Mouse (Mus musculus) neural tube, embryonic 12.5 days (tissue): ENCODE measurements around the gene Pla2g3. TPM values are rescaled to one million over a fixed set of nuclear protein-coding genes. Genes with fewer than 3 reads are reported as not detected.

ENCODE experiments used
- ATAC-seq: fragments of 200-750 bp; cut with Nextera tagmentation; 2 replicates; pipeline ENCODE4 v1.8.0; 2017; ENCODE audit warnings: low read depth, mild to moderate bottlenecking, moderate TSS enrichment, moderate library complexity; ENCODE audit not compliant: low FRiP score
- H3K27ac ChIP-seq: fragments of 300-500 bp; sonication (generic); 2 replicates; pipeline ENCODE4 v1.5.1; 2016
- H3K27me3 ChIP-seq: fragments of 300-500 bp; sonication (generic); replicated peaks from 2 replicates; pipeline ENCODE4 v1.6.1; 2016; ENCODE audit warnings: mild to moderate bottlenecking
- H3K36me3 ChIP-seq: fragments of 300-500 bp; sonication (generic); 2 replicates; pipeline ENCODE4 v1.6.1; 2016; ENCODE audit warnings: mild to moderate bottlenecking
- H3K4me1 ChIP-seq: fragments of 300-500 bp; sonication (generic); 2 replicates; pipeline ENCODE4 v1.6.1; 2016
- H3K4me2 ChIP-seq: fragments of 300-500 bp; sonication (generic); replicated peaks from 2 replicates; pipeline ENCODE4 v1.6.1; 2016; ENCODE audit warnings: mild to moderate bottlenecking
- H3K4me3 ChIP-seq: fragments of 300-500 bp; sonication (generic); 2 replicates; pipeline ENCODE4 v1.5.1; 2016
- H3K9ac ChIP-seq: fragments of 300-500 bp; sonication (generic); 2 replicates; pipeline ENCODE4 v1.6.1; 2016; ENCODE audit warnings: mild to moderate bottlenecking
- H3K9me3 ChIP-seq: fragments of 300-500 bp; sonication (generic); 2 replicates; pipeline ENCODE4 v1.6.1; 2016; ENCODE audit warnings: mild to moderate bottlenecking
- WGBS: fragments of 180-500 bp; shearing (Covaris S2); methylation state at CpG from one replicate; pipeline ENCODE4 v1.1.7; 2016; 5-methylcytosine and 5-hydroxymethylcytosine counted together
- polyA plus RNA-seq: library from polyadenylated mRNA; unstranded; fragments of >200 nt; fragmentation: Nextera tagmentation; extraction: Ambion mirVana; gene quantifications from 2 replicates; pipeline ENCODE4 v1.2.1, GENCODE M21; 2016

Gene Pla2g3
- polyA plus RNA-seq, 1 experiment from 2014 or later, result 1.3 TPM

GRCm38 (mm10) chr11:3526207-3526606 is 38.1 kb downstream of the Pla2g3 start:
- no peaks in the 10 kb centered on the region for H3K4me1 ChIP-seq
- H3K36me3 ChIP-seq, result peaks cover 89% of the 10 kb centered on the region
- H3K4me3 ChIP-seq, result no peak overlapping the region
- H3K27me3 ChIP-seq, result no peaks in the 10 kb centered on the region
- H3K27ac ChIP-seq, result no peak overlapping the region
- H3K9me3 ChIP-seq, result no peaks in the 10 kb centered on the region
- no peak for ATAC-seq
- WGBS, result 76% methylated on average over 9 of the region's 9 CpGs
- H3K9ac ChIP-seq, result no peak overlapping the region
- no peak overlapping the region for H3K4me2 ChIP-seq

- no peak for ATAC-seq
- H3K9ac ChIP-seq, result no peak overlapping the region
Measured at GRCm38 (mm10) chr11:3526979-3527738, 39.1 kb downstream of the Pla2g3 start.

DNA sequence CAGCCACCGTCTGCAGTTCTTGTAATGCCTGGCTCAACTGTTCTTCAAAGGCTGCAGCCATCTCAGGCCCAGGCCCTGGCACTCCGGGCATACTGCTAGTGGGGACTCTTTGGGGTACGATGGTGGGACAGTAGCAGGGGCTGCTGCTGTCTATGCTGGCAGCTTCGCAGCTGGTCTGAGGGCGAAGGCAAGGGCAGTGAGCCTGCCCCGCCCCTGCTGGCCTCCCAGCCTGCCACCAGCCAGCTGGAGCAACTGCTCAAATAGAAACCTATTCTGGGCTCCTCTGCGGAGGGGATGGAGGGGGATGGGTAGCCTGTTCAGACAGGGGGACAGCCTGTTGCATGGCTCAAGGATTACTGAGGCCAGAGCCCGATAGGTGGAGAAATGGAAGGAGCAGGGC is 39.7 kb downstream of the Pla2g3 start:
- no peak for ATAC-seq
- Histone ChIP-seq H3K4me1 (no peaks in the 10 kb centered on the region), H3K36me3 (peaks cover 91% of the 10 kb centered on the region), H3K4me2 (no peak overlapping the region), H3K9me3 (no peaks in the 10 kb centered on the region), H3K9ac (no peak overlapping the region), H3K4me3 (no peak overlapping the region), H3K27me3 (no peaks in the 10 kb centered on the region), H3K27ac (no peak overlapping the region)
- WGBS, result 81% methylated on average over 8 of the region's 8 CpGs

More at GRCm38 (mm10) chr11:3526979-3527738, 39.1 kb downstream of the Pla2g3 start:
- Histone ChIP-seq H3K4me2 (no peak overlapping the region), H3K4me1 (no peaks in the 10 kb centered on the region), H3K27ac (no peak overlapping the region), H3K4me3 (no peak overlapping the region), H3K9me3 (no peaks in the 10 kb centered on the region), H3K36me3 (peaks cover 91% of the 10 kb centered on the region), H3K27me3 (no peaks in the 10 kb centered on the region)
- WGBS, result 90% methylated on average over 24 of the region's 24 CpGs

GRCm38 (mm10) chr11:3528208-3528607 is 40.1 kb downstream of the Pla2g3 start:
- Histone ChIP-seq H3K4me1 (no peaks in the 10 kb centered on the region), H3K27ac (no peak overlapping the region), H3K27me3 (no peaks in the 10 kb centered on the region), H3K9me3 (no peaks in the 10 kb centered on the region), H3K4me2 (no peak overlapping the region), H3K36me3 (peaks cover 90% of the 10 kb centered on the region), H3K9ac (no peak overlapping the region), H3K4me3 (no peak overlapping the region)
- WGBS, result 84% methylated on average over 6 of the region's 6 CpGs
- no peak for ATAC-seq

DNA sequence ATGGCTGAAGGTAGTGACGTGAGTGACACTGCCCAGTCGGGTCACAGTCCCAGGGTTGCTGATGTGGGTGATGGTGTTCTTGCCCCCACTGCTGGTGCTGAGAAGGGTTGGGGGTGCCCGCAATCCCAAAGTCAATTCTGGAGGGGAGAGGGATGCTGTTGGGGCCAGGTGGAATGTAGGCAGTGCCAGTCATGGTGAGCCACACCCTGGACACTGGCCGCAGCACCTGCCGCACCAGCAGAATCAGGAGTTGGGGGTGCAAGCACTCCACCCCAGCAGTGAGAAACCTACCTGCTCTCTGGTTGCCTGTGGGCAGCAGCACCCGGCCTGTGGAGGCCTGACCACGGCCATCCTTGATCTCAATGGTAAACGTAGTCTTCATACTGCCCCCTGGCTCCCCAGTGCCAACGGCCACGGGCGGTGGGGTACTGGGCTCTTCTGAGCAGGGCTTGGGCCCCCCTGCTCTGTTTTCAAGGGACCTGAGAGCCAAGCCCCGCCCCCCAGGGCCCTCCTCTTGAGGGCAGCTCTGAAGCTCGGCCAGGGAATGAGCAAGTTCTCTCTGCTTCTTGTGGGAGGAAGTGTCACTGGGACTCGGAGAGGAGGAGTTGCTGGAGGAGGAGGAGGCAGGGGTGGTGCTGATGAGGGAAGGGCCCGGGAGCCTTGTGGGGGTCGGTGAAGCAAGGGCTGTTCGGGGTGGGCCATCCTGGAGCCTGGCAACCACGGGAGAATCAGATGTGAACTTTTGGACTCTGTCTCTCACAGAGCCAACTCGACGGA is 41.6 kb downstream of the Pla2g3 start:
- no peak for ATAC-seq

GRCm38 (mm10) chr11:3530731-3531130 is 42.6 kb downstream of the Pla2g3 start:
- Histone ChIP-seq H3K9ac (no peak overlapping the region), H3K36me3 (peaks cover 73% of the 10 kb centered on the region), H3K4me3 (no peak overlapping the region), H3K27ac (no peak overlapping the region), H3K9me3 (no peaks in the 10 kb centered on the region), H3K4me1 (peaks cover 6% of the 10 kb centered on the region), H3K27me3 (no peaks in the 10 kb centered on the region), H3K4me2 (no peak overlapping the region)
- ATAC-seq, result no peak
- WGBS, result 92% methylated on average over 3 of the region's 3 CpGs

More for the DNA sequence above, 41.6 kb downstream of the Pla2g3 start:
- Histone ChIP-seq H3K36me3 (peaks cover 80% of the 10 kb centered on the region), H3K27me3 (no peaks in the 10 kb centered on the region), H3K4me2 (no peak overlapping the region), H3K4me1 (no peaks in the 10 kb centered on the region), H3K9ac (no peak overlapping the region), H3K9me3 (no peaks in the 10 kb centered on the region), H3K27ac (no peak overlapping the region), H3K4me3 (no peak overlapping the region)
- WGBS, result 87% methylated on average over 20 of the region's 20 CpGs

DNA sequence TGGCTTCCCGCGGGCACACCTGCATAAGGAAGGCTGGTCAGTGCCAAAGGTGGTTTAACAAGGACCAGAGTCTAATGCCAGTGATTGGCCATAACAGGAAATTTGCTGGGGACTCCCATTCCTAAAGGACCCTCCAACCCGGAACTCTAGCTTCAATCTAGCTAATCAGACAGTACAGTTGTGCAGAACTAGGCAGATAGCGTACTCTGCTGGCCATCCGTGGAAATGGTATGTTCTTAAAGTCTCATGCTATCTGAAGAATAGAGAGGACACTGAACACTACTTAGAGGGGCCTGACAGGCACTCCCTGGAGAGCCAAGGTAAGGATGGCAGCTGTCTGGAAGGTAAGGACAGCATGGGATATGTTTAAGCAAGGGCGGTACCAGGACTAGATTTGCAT is 43.5 kb downstream of the Pla2g3 start:
- Histone ChIP-seq H3K27ac (no peak overlapping the region), H3K9me3 (no peaks in the 10 kb centered on the region), H3K36me3 (peaks cover 64% of the 10 kb centered on the region), H3K9ac (no peak overlapping the region), H3K27me3 (no peaks in the 10 kb centered on the region), H3K4me2 (no peak overlapping the region), H3K4me1 (peaks cover 15% of the 10 kb centered on the region), H3K4me3 (no peak overlapping the region)
- WGBS, result 85% methylated on average over 6 of the region's 6 CpGs
- ATAC-seq, result no peak

- Histone ChIP-seq H3K9me3 (no peaks in the 10 kb centered on the region), H3K4me1 (peaks cover 16% of the 10 kb centered on the region), H3K9ac (0 out of 2 replicates have a peak overlapping the region, but pooled peaks have one; percentile 5), H3K36me3 (peaks cover 57% of the 10 kb centered on the region), H3K4me3 (no peak overlapping the region), H3K27ac (no peak overlapping the region), H3K4me2 (no peak overlapping the region), H3K27me3 (no peaks in the 10 kb centered on the region)
- WGBS, result 90% methylated on average over 16 of the region's 16 CpGs
- ATAC-seq, result no peak
Measured at GRCm38 (mm10) chr11:3532101-3532931, 44.2 kb downstream of the Pla2g3 start.

DNA sequence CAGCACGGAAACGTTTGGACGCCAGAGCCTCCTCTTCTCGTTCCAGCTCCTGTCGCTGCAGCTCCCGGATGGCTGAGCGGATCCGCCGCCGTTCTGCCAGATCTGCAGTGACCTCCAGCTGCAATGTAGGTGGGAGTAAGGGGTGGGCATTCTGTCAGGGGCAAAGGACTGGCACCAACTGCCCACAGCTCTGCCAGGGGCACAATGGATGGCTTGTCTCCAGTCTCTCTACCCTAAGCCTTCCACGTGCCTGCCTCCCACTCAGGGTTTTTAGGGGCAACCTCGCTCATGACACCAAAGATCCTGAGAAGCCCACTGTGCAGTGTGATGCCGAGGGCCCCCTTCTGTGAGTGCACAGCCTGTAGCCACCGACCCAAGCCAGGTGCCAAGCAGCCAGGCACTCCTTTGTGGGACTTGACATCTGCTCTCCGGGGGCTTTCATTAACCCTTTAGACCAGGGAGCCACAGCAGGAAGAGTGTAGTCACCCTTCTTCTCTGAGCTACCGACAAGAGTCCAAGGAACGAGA is 45.4 kb downstream of the Pla2g3 start:
- Histone ChIP-seq H3K36me3 (peaks cover 47% of the 10 kb centered on the region), H3K27ac (no peak overlapping the region), H3K4me2 (no peak overlapping the region), H3K9ac (no peak overlapping the region), H3K4me1 (peaks cover 21% of the 10 kb centered on the region), H3K4me3 (no peak overlapping the region), H3K27me3 (0 out of 2 replicates have a peak, but pooled peaks cover 3% of the 10 kb centered on the region), H3K9me3 (no peaks in the 10 kb centered on the region)
- no peak for ATAC-seq
- WGBS, result 90% methylated on average over 17 of the region's 17 CpGs

GRCm38 (mm10) chr11:3534956-3535355 is 46.9 kb downstream of the Pla2g3 start:
- H3K27me3 ChIP-seq, result 0 out of 2 replicates have a peak, but pooled peaks cover 4% of the 10 kb centered on the region
- no peak overlapping the region for H3K4me3 ChIP-seq
- H3K9ac ChIP-seq, result peak overlapping the region; percentile 69; the same call in 1 of the 2 replicates
- WGBS, result 6% methylated on average over 8 of the region's 8 CpGs
- no peaks in the 10 kb centered on the region for H3K9me3 ChIP-seq
- H3K27ac ChIP-seq, result no peak overlapping the region
- H3K4me1 ChIP-seq, result peaks cover 26% of the 10 kb centered on the region
- peaks cover 32% of the 10 kb centered on the region for H3K36me3 ChIP-seq
- H3K4me2 ChIP-seq, result peak overlapping the region; percentile 93
- ATAC-seq, result no peak

- H3K9me3 ChIP-seq, result no peaks in the 10 kb centered on the region
- peak; percentile 82 for ATAC-seq
- under 1% methylated on average over 36 of the region's 36 CpGs for WGBS
- H3K27me3 ChIP-seq, result 0 out of 2 replicates have a peak, but pooled peaks cover 4% of the 10 kb centered on the region
- H3K27ac ChIP-seq, result peak overlapping the region; percentile 62; the same call in 1 of the 2 replicates
- peaks cover 26% of the 10 kb centered on the region for H3K4me1 ChIP-seq
- peak overlapping the region; percentile 57 for H3K4me3 ChIP-seq
- peak overlapping the region; percentile 69 for H3K9ac ChIP-seq
- H3K4me2 ChIP-seq, result peak overlapping the region; percentile 93
- peaks cover 27% of the 10 kb centered on the region for H3K36me3 ChIP-seq
Measured at GRCm38 (mm10) chr11:3535406-3535986, 47.4 kb downstream of the Pla2g3 start.
